Mouse (Mus musculus) gastrocnemius, postnatal 14 days (tissue): ENCODE data around the gene Specc1. TPM values are rescaled to one million over a fixed set of nuclear protein-coding genes. Genes with fewer than 3 reads are reported as not detected.
A peak's percentile ranks its signal among the peaks of the same experiment; 100 is the strongest.

Source experiments
- DNase-seq: peaks from one replicate; pipeline ENCODE4 v3.0.0; 2021; ENCODE audit warnings: mixed read lengths
- intact Hi-C: fragments of 180-260 bp; cut with DNase I; formaldehyde crosslinking; loops from one replicate; pipeline ENCODE4 v1.15.1; 2025; ENCODE audit warnings: low total_unique reads
- total RNA-seq, 2 experiments: library from RNA; stranded (reverse); gene quantifications; 2 replicates each; pipeline ENCODE4 v1.2.3; 2021

The Specc1 gene
- total RNA-seq, 2 experiments from 2014 or later, result 5.0 to 5.4 TPM

- no peak for DNase-seq
- intact Hi-C loops, result no loop called here
Observed at GRCm38 (mm10) chr11:62200901-62201512, 244.4 kb downstream of the Specc1 start.

GRCm38 (mm10) chr11:62202645-62203044 is 246.1 kb downstream of the Specc1 start:
- intact Hi-C loops, result no loop called here

GRCm38 (mm10) chr11:62209111-62209510 is 252.5 kb downstream of the Specc1 start:
- no peak for DNase-seq
- intact Hi-C loops, result no loop called here

More at GRCm38 (mm10) chr11:62202645-62203044, 246.1 kb downstream of the Specc1 start:
- DNase-seq, result no peak

- intact Hi-C loops, result no loop called here
- no peak for DNase-seq
Observed at GRCm38 (mm10) chr11:62209891-62210290, 253.3 kb downstream of the Specc1 start.

GRCm38 (mm10) chr11:62213384-62213989 is 256.9 kb downstream of the Specc1 start:
- intact Hi-C loops, result no loop called here
- no peak for DNase-seq

GRCm38 (mm10) chr11:62215107-62215506 is 258.5 kb downstream of the Specc1 start:
- DNase-seq, result no peak
- intact Hi-C loops, result no loop called here

GRCm38 (mm10) chr11:62217751-62218150 is 261.2 kb downstream of the Specc1 start:
- no peak for DNase-seq
- intact Hi-C loops, result no loop called here

- DNase-seq, result peak; percentile 17
- intact Hi-C loops, result no loop called here
Observed at GRCm38 (mm10) chr11:62220756-62221510, 264.4 kb downstream of the Specc1 start.

- intact Hi-C loops, result no loop called here
- DNase-seq, result no peak
Observed at GRCm38 (mm10) chr11:62223416-62223815, 266.9 kb downstream of the Specc1 start.

GRCm38 (mm10) chr11:62223962-62224361 is 267.4 kb downstream of the Specc1 start:
- intact Hi-C loops, result no loop called here
- DNase-seq, result peak; percentile 36

GRCm38 (mm10) chr11:62224797-62225196 is 268.2 kb downstream of the Specc1 start:
- intact Hi-C loops, result no loop called here
- no peak for DNase-seq

- intact Hi-C loops, result no loop called here
- DNase-seq, result no peak
Observed at GRCm38 (mm10) chr11:62240631-62241261, 284.2 kb downstream of the Specc1 start.

- intact Hi-C loops, result no loop called here
- DNase-seq, result no peak
Observed at GRCm38 (mm10) chr11:62243871-62244270, 287.3 kb downstream of the Specc1 start.

- no peak for DNase-seq
- intact Hi-C loops, result no loop called here
Observed at GRCm38 (mm10) chr11:62244471-62244870, 287.9 kb downstream of the Specc1 start.

GRCm38 (mm10) chr11:62247759-62248400 is 291.3 kb downstream of the Specc1 start:
- no peak for DNase-seq
- intact Hi-C loops, result no loop called here

GRCm38 (mm10) chr11:62248401-62249244 is 292.1 kb downstream of the Specc1 start, which contains the start of gene Adora2b:
TSS of gene Adora2b (plus strand) at chr11:62248984.
- intact Hi-C loops, result no loop called here
- DNase-seq, result peak; percentile 77

GRCm38 (mm10) chr11:62249266-62250037 is 292.9 kb downstream of the Specc1 start:
- DNase-seq, result no peak
- intact Hi-C loops, result no loop called here

- intact Hi-C loops, result no loop called here
- no peak for DNase-seq
Observed at GRCm38 (mm10) chr11:62251047-62251446, 294.5 kb downstream of the Specc1 start.
